Mouse (Mus musculus) ES-E14 (cell line): ENCODE measurements at regions not wholly inside any gene's neighbourhood (a gene's known extent, or its start where the extent isn't known, plus 50 kb on each side); places are given as distances from the start of the nearest gene placed in this dataset.

Experiments used
- DNase-seq: peaks from one replicate; pipeline ENCODE4 v3.0.0-alpha.2; 2013; ENCODE audit warnings: low read depth, low spot score
- H3K27ac ChIP-seq: 2 replicates; pipeline ENCODE4 v1.5.1; 2012; ENCODE audit warnings: low read depth, mild to moderate bottlenecking, low read length, moderate library complexity, mixed read lengths; ENCODE audit not compliant: poor library complexity, insufficient read depth, severe bottlenecking
- H3K36me3 ChIP-seq: 2 replicates; pipeline ENCODE4 v1.6.1; 2012; ENCODE audit warnings: mild to moderate bottlenecking, low read length, moderate library complexity, mixed read lengths; ENCODE audit not compliant: control insufficient read depth, poor library complexity, insufficient read depth, severe bottlenecking
- H3K4me1 ChIP-seq, 2 experiments: fragments of 150-350 bp in 1 of 2; sonication (generic) in 1 of 2; 2 replicates each; pipeline ENCODE4 v1.6.1; 2012; ENCODE audit warnings: low read length in 2 of 2, mild to moderate bottlenecking in 1 of 2, mixed read lengths in 1 of 2; ENCODE audit not compliant: control insufficient read depth in 2 of 2, insufficient read depth in 2 of 2, poor library complexity in 1 of 2
- H3K4me3 ChIP-seq, 2 experiments: fragments of 150-350 bp in 1 of 2; sonication (generic) in 1 of 2; 2 replicates each; pipeline ENCODE4 v1.5.1; 2012; ENCODE audit warnings: low read length in 2 of 2, low read depth in 1 of 2, mild to moderate bottlenecking in 1 of 2, mixed read lengths in 1 of 2; ENCODE audit not compliant: insufficient read depth in 1 of 2, poor library complexity in 1 of 2, severe bottlenecking in 1 of 2
- H3K9ac ChIP-seq: 2 replicates; pipeline ENCODE4 v1.6.1; 2012; ENCODE audit warnings: low read depth, mild to moderate bottlenecking, low read length, mixed read lengths; ENCODE audit not compliant: poor library complexity, insufficient read depth, severe bottlenecking
- H3K9me3 ChIP-seq: fragments of 150-350 bp; sonication (generic); 2 replicates; pipeline ENCODE4 v1.6.1; 2012; ENCODE audit warnings: low read depth, mild to moderate bottlenecking, low read length; ENCODE audit not compliant: control insufficient read depth, insufficient read depth
- CHD2 ChIP-seq: IDR thresholded peaks from 2 replicates; pipeline ENCODE4 v1.6.1; 2014; ENCODE audit warnings: mild to moderate bottlenecking, low read depth, low read length, inconsistent platforms
- HCFC1 ChIP-seq: IDR thresholded peaks from 2 replicates; pipeline ENCODE4 v1.6.1; 2012; ENCODE audit warnings: low read length, inconsistent platforms, borderline replicate concordance; ENCODE audit not compliant: insufficient read depth
- MAFK ChIP-seq: IDR thresholded peaks from 2 replicates; pipeline ENCODE4 v1.6.1; 2014; ENCODE audit warnings: mild to moderate bottlenecking, low read depth, low read length, inconsistent platforms; ENCODE audit not compliant: insufficient read depth
- ZC3H11A ChIP-seq: IDR thresholded peaks from 2 replicates; pipeline ENCODE4 v1.6.1; 2012; ENCODE audit warnings: low read depth, mild to moderate bottlenecking, inconsistent platforms, low read length, borderline replicate concordance
- ZNF384 ChIP-seq: IDR thresholded peaks from 2 replicates; pipeline ENCODE4 v1.6.1; 2012; ENCODE audit warnings: low read depth, low read length, inconsistent platforms
- in situ Hi-C, 2 experiments: fragments of 600-800 bp; cut with MboI; formaldehyde crosslinking; loops; one replicate each; pipeline ENCODE4 v1.15.1; 2025; ENCODE audit warnings: low sequenced_read_pairs in 2 of 2, inconsistent platforms in 1 of 2; ENCODE audit not compliant: unreplicated experiment in 2 of 2

DNA sequence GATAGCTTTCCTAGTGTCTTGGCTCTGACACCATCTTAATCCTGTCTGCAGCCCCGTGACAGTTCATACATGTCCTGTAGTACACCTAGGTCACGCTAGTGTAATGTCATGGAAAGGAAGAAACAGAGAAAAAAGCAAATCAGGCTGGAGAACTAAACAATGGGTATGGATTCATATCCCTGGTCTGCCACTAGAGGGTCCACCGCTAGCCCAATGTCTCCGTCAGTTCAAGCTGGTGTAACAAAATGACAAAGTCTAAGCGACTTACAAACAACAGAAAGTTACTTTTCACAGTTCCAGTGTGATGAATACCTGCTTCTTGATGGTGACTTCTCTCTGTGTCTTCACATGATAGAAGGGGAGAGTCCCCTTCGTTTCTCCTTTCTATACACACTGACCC lies 194.0 kb downstream of the Barx2 start:
- DNase-seq: no peak
- no peaks in the 10 kb centered on the region for H3K4me1 ChIP-seq
- TF ChIP-seq HCFC1: no peak
- no peak for TF ChIP-seq ZC3H11A
- no peak for TF ChIP-seq MAFK
- TF ChIP-seq CHD2: no peak
- TF ChIP-seq ZNF384: no peak
- no peak overlapping the region for H3K27ac ChIP-seq
- no peaks in the 10 kb centered on the region for H3K36me3 ChIP-seq
- H3K9ac ChIP-seq: no peak overlapping the region
- H3K9me3 ChIP-seq: no peaks in the 10 kb centered on the region
- in situ Hi-C loops: no loop called here
- H3K4me3 ChIP-seq: no peak overlapping the region

DNA sequence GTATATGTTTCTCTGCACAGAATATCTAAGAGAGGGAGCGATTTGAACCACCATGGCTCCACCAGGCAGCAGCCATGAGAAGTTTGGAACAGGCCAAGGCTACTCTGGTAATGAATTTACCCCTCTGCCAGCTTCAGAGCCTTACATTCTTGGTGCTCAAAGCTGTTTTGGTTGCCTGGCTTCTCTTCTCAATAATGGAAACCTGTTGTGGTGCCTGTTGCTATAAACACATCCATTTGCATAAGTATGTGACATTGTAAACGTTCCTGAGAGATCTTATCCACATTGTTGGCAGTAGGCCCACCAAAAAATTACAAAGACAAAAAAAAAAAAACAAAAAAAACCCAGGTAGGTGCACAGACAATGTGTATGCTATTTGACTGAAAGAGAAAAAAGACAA lies 203.2 kb downstream of the Barx2 start:
- no peak for DNase-seq
- H3K36me3 ChIP-seq: no peaks in the 10 kb centered on the region
- no peak overlapping the region for H3K4me3 ChIP-seq
- in situ Hi-C loops: no loop called here
- H3K9ac ChIP-seq: no peak overlapping the region
- H3K9me3 ChIP-seq: no peaks in the 10 kb centered on the region
- no peak overlapping the region for H3K27ac ChIP-seq
- H3K4me1 ChIP-seq: peaks cover 0 to 10% of the 10 kb centered on the region in 2 experiments; a peak in 2 of 4 replicates
- TF ChIP-seq ZC3H11A (no peak), MAFK (no peak), CHD2 (no peak), ZNF384 (no peak), HCFC1 (no peak)

DNA sequence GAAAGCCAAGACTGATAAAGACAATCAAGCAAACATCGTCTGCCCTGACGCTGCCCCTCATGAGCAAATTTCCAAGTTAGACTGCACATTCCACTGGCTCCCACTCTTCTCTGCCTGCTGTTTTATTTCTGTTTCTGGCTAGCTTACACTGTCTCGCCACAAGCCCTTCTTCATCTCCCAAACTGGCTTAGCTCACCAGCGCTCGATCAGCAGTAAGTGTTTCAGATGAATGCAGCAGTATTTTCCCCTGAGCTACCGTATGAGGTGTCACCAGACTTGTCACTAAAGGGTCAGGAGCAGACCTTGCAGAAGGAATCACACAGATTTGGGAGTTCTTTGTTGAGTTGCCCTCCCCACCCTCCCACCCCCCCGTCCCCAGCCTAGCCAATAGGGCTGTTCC lies 206.6 kb downstream of the Barx2 start:
- no peak for DNase-seq
- peaks cover 0 to 4% of the 10 kb centered on the region in 2 experiments; a peak in 1 of 4 replicates for H3K4me1 ChIP-seq
- in situ Hi-C loops: no loop called here
- no peak overlapping the region for H3K4me3 ChIP-seq
- H3K27ac ChIP-seq: no peak overlapping the region
- no peaks in the 10 kb centered on the region for H3K9me3 ChIP-seq
- H3K36me3 ChIP-seq: no peaks in the 10 kb centered on the region
- no peak overlapping the region for H3K9ac ChIP-seq
- TF ChIP-seq ZC3H11A (no peak), HCFC1 (no peak), ZNF384 (no peak), MAFK (no peak), CHD2 (no peak)

DNA sequence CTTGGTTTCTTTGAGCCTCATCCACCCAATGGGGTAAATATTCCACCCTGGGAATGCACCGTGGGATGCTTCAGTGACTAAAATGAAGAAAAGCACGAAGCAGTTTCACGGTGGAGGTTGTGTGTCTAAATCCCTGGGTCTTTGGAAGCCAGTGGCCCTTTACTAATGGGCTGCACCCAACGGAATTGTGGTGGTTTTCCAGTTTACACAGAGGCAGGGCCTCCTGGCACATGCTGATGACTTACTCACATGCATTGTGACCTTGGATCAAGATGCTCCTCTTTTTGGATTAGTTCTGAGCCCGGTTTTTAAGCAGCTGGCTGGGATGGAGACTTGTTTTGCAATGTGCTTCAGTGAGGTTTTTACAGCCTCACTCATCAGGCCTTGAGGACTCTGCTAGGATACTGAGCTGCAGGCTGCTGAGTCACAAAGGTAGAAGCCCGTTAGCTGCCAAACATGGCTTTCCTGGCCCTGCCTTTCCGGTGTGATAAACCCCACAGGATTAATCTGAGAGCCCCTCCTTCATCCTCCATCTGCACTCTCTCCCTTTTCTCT lies 222.3 kb downstream of the Barx2 start:
- Histone ChIP-seq H3K4me1 (peaks cover 0 to 10% of the 10 kb centered on the region in 2 experiments; a peak in 2 of 4 replicates), H3K9me3 (no peaks in the 10 kb centered on the region), H3K9ac (no peak overlapping the region), H3K36me3 (no peaks in the 10 kb centered on the region), H3K4me3 (no peak overlapping the region), H3K27ac (no peak overlapping the region)
- TF ChIP-seq ZNF384 (no peak), CHD2 (no peak), MAFK (no peak), HCFC1 (no peak), ZC3H11A (no peak)
- in situ Hi-C loops: no loop called here
- DNase-seq: no peak

DNA sequence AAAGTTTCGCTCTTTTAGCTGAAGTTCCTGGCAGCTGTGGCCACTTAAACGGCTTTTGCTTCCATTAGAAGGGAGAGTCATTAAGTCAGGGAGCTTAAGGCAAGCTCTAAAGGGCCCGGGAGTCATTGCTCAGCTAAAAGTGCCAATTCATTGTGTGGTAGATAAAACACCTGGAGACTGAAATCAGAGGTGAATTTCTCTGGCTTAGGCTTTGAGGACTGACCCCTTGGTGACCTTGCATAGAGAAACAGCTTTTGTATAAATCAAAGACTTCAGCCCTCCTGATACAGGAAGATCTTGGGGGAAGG lies 224.1 kb upstream of the Tmem45b start:
- no peak overlapping the region for H3K9ac ChIP-seq
- H3K4me1 ChIP-seq: peaks cover 0 to 16% of the 10 kb centered on the region in 2 experiments; a peak in 2 of 4 replicates
- DNase-seq: peak; percentile 41
- peak; percentile 82 for TF ChIP-seq MAFK
- no peak for TF ChIP-seq ZC3H11A
- H3K9me3 ChIP-seq: no peaks in the 10 kb centered on the region
- H3K36me3 ChIP-seq: no peaks in the 10 kb centered on the region
- in situ Hi-C loops: no loop called here
- H3K27ac ChIP-seq: no peak overlapping the region; the same call in 1 of the 2 replicates
- H3K4me3 ChIP-seq: peak overlapping the region in 1 of 2 experiments; percentile 14; a peak in 1 of 4 replicates
